Mouse (Mus musculus): ENCODE results near the gene Gstm5. TPM values are rescaled to one million over a fixed set of nuclear protein-coding genes. Genes with fewer than 3 reads are reported as not detected.

Gene Gstm5
- polyA plus RNA-seq, 1 experiment from 2014 or later = 124 TPM

DNA sequence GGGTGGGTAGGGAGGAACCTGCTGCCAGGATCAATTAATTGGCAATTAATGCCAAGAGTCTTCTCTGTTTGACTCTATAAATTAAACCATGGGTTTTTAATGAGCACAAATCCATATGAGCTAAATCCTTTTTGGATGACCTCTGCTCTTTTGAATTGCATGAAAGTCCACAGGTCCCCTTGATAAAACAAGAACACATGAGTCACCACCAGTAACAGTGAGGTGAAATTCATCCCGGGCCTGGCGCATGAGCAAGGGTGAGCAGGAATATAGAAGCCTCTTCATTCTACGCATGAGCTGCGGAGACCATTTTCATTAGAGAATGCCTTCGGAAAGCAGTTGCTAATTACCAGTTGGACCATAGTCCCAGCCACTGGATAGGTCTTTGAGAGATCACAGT, 24.7 kb downstream of the Gstm5 start:
- Histone ChIP-seq H3K27me3 (replicated peaks) (no peaks in the 10 kb centered on the region), H3K36me3 (no peaks in the 10 kb centered on the region), H3K27ac (no peak overlapping the region), H3K9me3 (replicated peaks) (no peaks in the 10 kb centered on the region), H3K9ac (no peak overlapping the region), H3K4me1 (no peaks in the 10 kb centered on the region), H3K4me3 (no peak overlapping the region), H3K4me2 (no peak overlapping the region)
- ATAC-seq = no peak
- 80% methylated on average over 5 of the region's 5 CpGs for WGBS (ENCODE audit: insufficient replicate concordance)

DNA sequence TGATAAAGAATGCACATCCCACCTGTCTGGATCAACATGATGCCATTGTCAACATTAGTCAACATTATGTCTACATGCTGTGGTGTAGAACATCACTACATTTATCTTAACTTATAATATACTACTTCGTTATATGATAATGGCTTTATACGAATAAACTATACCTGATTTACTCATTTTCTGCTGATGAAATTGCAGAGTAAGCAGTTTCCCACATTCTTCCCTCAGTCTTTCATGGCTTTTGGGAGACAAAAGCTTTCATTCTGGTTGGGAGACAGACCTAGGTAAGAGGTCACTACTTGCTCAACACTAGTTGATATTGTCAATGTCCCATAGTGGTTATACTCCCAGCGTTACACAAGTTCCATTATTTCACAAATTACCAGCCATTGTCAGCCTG, 29.7 kb downstream of the Gstm5 start:
- H3K27ac ChIP-seq = no peak overlapping the region
- H3K4me1 ChIP-seq = no peaks in the 10 kb centered on the region
- no peak overlapping the region for H3K4me2 ChIP-seq
- H3K27me3 ChIP-seq (replicated peaks) = no peaks in the 10 kb centered on the region
- no peak overlapping the region for H3K4me3 ChIP-seq
- ATAC-seq = no peak
- H3K9me3 ChIP-seq (replicated peaks) = no peaks in the 10 kb centered on the region
- no peaks in the 10 kb centered on the region for H3K36me3 ChIP-seq
- 84% methylated on average over 3 of the region's 3 CpGs for WGBS (ENCODE audit: insufficient replicate concordance)
- no peak overlapping the region for H3K9ac ChIP-seq

DNA sequence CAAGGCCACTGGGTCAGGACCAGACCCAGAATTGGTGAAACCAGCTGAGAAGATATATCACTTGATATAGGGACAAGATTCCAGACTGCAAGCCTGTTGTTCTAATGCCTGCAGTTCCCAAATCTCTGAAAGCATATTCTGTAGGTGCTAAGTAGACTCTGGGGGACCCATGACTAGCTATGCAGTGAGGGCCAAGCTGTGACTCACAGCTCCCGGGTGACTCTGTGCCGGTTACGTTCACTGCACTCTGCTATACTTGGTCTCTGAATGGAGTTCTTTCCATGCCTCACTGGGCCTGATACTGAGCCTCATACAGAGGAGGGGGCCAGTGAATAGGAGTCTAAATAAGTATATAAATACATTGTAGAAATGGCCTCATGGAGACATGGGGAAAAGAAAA, 32.2 kb downstream of the Gstm5 start:
- H3K27ac ChIP-seq = no peak overlapping the region
- no peak overlapping the region for H3K4me2 ChIP-seq
- no peak overlapping the region for H3K4me3 ChIP-seq
- 71% methylated on average over 3 of the region's 3 CpGs for WGBS (ENCODE audit: insufficient replicate concordance)
- H3K4me1 ChIP-seq = peaks cover 6% of the 10 kb centered on the region
- H3K27me3 ChIP-seq (replicated peaks) = no peaks in the 10 kb centered on the region
- H3K36me3 ChIP-seq = no peaks in the 10 kb centered on the region
- no peaks in the 10 kb centered on the region for H3K9me3 ChIP-seq (replicated peaks)
- no peak for ATAC-seq
- no peak overlapping the region for H3K9ac ChIP-seq

DNA sequence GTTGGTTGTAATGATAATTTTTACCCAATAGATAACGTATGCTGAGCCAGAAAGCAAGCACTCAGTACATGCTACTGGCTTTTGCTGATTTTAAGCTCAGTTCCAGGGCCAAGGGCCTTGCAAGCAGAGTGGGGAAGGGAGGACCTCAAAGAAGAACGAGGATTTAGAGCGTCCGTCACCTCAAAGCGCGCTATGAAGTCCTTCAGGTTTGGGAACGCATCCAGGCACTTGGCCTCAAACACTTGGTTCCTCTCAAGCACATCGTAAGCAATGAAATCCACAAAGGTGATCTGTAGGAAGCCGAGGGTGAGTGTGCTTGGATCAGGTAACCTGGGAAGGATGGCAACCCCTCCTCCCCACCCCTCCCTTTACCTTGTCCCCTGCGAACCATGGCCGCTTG, 33.1 kb downstream of the Gstm5 start:
- WGBS (ENCODE audit: insufficient replicate concordance) = 79% methylated on average over 11 of the region's 11 CpGs
- no peak overlapping the region for H3K4me2 ChIP-seq
- H3K4me1 ChIP-seq = peaks cover 6% of the 10 kb centered on the region
- no peak overlapping the region for H3K4me3 ChIP-seq
- H3K27me3 ChIP-seq (replicated peaks) = no peaks in the 10 kb centered on the region; the same call in 1 of the 2 replicates
- H3K9me3 ChIP-seq (replicated peaks) = no peaks in the 10 kb centered on the region
- no peaks in the 10 kb centered on the region for H3K36me3 ChIP-seq
- ATAC-seq = no peak
- H3K9ac ChIP-seq = no peak overlapping the region
- H3K27ac ChIP-seq = no peak overlapping the region

DNA sequence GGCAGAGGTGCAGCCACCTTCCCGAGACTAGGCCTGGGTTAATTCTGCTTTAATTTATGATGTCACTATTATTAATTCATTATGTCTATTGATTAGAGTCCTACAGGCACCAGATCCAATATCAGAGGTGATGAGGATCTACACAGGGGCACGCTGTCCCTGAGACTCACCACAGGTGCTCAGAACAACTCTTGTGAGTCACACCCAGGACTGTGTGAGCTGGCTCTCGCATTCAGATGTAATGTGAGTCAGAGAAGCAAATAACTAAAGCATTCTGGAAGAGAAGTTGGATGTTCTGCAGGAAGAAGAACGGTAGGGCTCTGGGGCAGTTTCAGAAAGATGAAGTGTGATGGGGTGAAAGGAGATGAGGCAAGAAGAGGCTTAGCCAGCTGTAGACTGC, 33.6 kb downstream of the Gstm5 start:
- no peak for ATAC-seq
- Histone ChIP-seq H3K4me3 (no peak overlapping the region), H3K27me3 (replicated peaks) (no peaks in the 10 kb centered on the region; the same call in 1 of the 2 replicates), H3K36me3 (no peaks in the 10 kb centered on the region), H3K4me2 (no peak overlapping the region), H3K27ac (no peak overlapping the region), H3K9ac (no peak overlapping the region), H3K9me3 (replicated peaks) (no peaks in the 10 kb centered on the region), H3K4me1 (peaks cover 6% of the 10 kb centered on the region)
- WGBS (ENCODE audit: insufficient replicate concordance) = 72% methylated on average over 4 of the region's 4 CpGs

DNA sequence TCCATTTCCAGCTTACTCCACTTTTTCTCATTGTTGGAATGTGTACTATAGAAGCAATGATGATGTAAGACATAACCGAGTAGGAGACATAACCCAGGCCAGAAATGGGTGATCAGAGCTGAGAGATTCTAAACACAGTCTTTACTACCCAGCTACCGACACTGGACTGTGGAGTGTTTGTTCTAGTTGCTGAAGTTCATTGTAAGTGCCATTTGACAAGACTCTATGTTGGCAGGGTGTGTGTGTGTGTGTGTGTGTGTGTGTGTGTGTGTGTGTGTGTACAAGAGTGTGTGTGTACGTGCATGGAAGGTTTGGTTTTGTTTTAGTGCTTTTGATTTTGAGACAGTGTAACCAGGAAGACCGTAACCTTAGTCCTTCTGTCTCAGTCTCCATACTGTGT, 34.1 kb downstream of the Gstm5 start:
- Histone ChIP-seq H3K9ac (no peak overlapping the region), H3K27me3 (replicated peaks) (no peaks in the 10 kb centered on the region; the same call in 1 of the 2 replicates), H3K36me3 (no peaks in the 10 kb centered on the region), H3K4me3 (no peak overlapping the region), H3K4me1 (peaks cover 6% of the 10 kb centered on the region), H3K9me3 (replicated peaks) (no peaks in the 10 kb centered on the region), H3K4me2 (no peak overlapping the region), H3K27ac (no peak overlapping the region)
- 65% methylated on average over 4 of the region's 4 CpGs for WGBS (ENCODE audit: insufficient replicate concordance)
- ATAC-seq = no peak

DNA sequence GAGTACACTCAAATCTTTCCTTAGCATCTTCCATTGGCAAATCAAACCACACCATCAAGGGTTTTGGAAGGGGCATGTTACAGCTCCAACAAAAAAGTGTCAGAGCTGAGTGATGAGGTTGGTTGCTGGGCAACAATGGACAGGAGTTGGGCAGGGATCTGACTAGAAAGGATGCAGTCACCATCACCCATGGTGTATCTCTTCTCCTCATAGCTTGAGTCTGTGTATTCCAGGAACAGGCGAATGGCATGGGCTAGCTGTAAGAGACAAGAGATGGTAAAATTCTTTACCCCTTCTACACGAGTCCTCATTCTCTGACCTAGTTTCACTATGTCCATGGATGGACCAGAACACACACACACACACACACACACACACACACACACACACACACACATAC, 35.5 kb downstream of the Gstm5 start:
- Histone ChIP-seq H3K4me2 (peak overlapping the region; percentile 62), H3K27ac (no peak overlapping the region), H3K36me3 (no peaks in the 10 kb centered on the region), H3K4me3 (peak overlapping the region; percentile 36), H3K27me3 (replicated peaks) (no peaks in the 10 kb centered on the region; the same call in 1 of the 2 replicates), H3K4me1 (peaks cover 6% of the 10 kb centered on the region), H3K9me3 (replicated peaks) (no peaks in the 10 kb centered on the region), H3K9ac (peak overlapping the region; percentile 17; the same call in 1 of the 2 replicates)
- 0 out of 2 replicates have a peak, but pooled peaks have one; percentile 2 for ATAC-seq
- 60% methylated on average over 2 of the region's 2 CpGs for WGBS (ENCODE audit: insufficient replicate concordance)

DNA sequence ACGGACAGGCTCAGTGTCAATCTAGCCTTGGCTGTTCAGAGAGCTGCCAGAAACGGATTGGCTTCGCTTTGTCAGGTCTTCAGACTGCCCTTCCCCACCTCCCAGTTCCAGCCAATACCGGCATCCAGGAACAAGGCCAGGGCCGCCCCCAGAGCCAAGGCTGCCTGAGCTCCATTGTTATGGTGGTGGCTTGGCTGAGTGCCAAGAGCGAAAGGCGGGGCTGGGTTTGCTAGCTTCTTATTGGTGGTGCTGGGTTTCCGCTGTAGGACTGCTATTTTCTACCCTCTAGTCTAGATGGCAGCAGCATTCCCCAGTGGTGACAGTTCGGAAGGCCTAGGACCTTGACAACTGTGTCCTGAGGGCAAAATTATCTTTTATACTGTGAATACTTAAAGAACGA, 36.0 kb downstream of the Gstm5 start, which contains the start of gene Gstm7:
TSS of gene Gstm7 (minus strand) at position 148 of the 400 bp plus-strand sequence.
- Histone ChIP-seq H3K4me2 (peak within 1 kb of the TSS; percentile 62), H3K4me1 (peaks cover 6% of the 10 kb centered on the region), H3K36me3 (no peaks in the 10 kb centered on the region), H3K27me3 (replicated peaks) (no peaks in the 10 kb centered on the region; the same call in 1 of the 2 replicates), H3K4me3 (peak within 1 kb of the TSS; percentile 36), H3K27ac (no peak within 1 kb of the TSS), H3K9me3 (replicated peaks) (no peaks in the 10 kb centered on the region), H3K9ac (peak within 1 kb of the TSS; percentile 17; the same call in 1 of the 2 replicates)
- peak; percentile 84 for ATAC-seq
- WGBS (ENCODE audit: insufficient replicate concordance) = 12% methylated on average over 10 of the region's 10 CpGs

DNA sequence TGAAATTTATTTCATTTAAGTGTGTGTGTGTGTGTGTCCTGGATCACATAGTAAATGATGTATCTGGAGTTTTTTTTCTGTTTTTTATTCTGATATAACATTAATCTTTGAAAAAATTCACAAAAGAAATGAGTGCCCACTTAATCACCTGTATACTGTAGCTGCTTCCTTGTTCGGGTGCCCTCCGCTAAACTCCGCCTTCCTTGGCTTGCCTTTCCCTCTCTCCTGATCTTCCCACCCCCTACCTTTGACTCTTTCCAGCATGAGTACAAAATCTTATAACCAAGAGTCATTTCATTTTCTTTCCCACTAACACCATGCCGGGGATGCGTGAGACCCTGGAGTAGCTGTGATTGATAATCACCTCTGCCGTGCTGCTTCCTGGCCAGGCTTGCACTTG, 36.5 kb downstream of the Gstm5 start:
- Histone ChIP-seq H3K27ac (no peak overlapping the region), H3K4me2 (no peak overlapping the region), H3K9me3 (replicated peaks) (no peaks in the 10 kb centered on the region), H3K4me1 (peaks cover 6% of the 10 kb centered on the region), H3K4me3 (no peak overlapping the region), H3K9ac (no peak overlapping the region), H3K36me3 (no peaks in the 10 kb centered on the region), H3K27me3 (replicated peaks) (no peaks in the 10 kb centered on the region; the same call in 1 of the 2 replicates)
- ATAC-seq = no peak
- 75% methylated on average over 6 of the region's 6 CpGs for whole genome bisulfite sequencing (ENCODE audit: insufficient replicate concordance)

DNA sequence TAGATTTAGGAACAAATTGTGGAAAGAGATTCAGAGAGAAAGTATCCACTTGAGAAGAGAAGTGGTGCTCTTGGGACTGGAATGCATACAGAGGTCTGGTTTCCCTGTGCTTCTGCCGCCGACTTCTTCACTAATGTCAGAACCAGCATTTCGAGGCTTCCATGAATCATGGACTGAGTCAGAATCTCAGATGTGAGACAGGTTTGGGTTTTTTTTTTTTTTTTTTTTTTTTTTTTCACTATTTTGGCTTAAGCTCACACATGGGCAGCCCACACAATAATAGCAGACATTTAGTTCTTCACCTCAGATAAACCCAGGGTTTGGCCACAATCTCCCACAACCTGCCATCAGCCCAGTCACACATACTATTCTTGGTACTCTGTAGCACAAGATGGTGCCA, 39.6 kb downstream of the Gstm5 start:
- Histone ChIP-seq H3K27ac (no peak overlapping the region), H3K4me2 (no peak overlapping the region), H3K36me3 (no peaks in the 10 kb centered on the region), H3K9ac (no peak overlapping the region), H3K4me1 (peaks cover 13% of the 10 kb centered on the region), H3K27me3 (replicated peaks) (no peaks in the 10 kb centered on the region; the same call in 1 of the 2 replicates), H3K4me3 (no peak overlapping the region), H3K9me3 (replicated peaks) (no peaks in the 10 kb centered on the region)
- ATAC-seq = no peak
- WGBS (ENCODE audit: insufficient replicate concordance) = 71% methylated on average over 3 of the region's 3 CpGs

DNA sequence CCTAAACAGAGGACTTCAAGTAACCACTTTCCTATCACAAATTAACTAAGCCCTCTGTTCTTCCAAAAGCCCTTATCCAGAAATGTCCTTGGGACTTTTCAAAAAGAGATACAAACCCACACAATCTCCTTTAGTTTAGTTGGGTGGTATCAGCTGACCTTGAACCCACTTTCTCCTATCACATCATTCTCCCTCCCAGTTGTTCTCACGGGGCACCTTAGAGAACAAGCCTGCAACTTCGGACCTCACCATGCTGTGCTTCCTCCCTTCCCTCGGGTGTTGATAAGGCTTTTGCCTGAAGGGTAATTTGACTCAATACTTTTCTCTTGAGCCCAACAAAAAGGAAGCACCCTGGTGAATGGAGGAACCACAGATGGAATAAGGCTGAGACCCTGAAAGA, 40.3 kb downstream of the Gstm5 start:
- ATAC-seq = no peak
- Histone ChIP-seq H3K9ac (no peak overlapping the region), H3K4me3 (no peak overlapping the region), H3K27ac (no peak overlapping the region), H3K4me1 (peaks cover 13% of the 10 kb centered on the region), H3K4me2 (no peak overlapping the region), H3K27me3 (replicated peaks) (no peaks in the 10 kb centered on the region; the same call in 1 of the 2 replicates), H3K9me3 (replicated peaks) (no peaks in the 10 kb centered on the region), H3K36me3 (no peaks in the 10 kb centered on the region)
- 17% methylated on average over 3 of the region's 3 CpGs for WGBS (ENCODE audit: insufficient replicate concordance)

DNA sequence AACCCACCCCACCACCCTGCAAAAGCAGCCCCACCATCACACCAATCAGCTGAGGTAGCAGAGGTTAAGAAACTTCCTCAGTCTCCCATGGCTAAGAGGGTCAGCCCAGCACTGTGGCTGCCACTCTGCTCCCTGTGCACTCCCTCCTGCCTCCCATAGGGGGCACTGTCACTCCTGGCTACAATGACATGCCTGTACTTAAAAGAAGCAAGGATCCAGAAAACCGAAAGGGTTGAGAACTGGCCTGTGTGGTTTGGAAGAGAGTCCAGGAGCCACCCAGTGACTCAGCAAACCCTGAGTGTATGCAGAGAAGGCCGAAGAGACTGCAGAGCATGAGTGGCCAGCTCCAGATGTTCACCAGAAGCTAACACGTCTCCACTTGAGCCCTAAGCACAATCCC, 43.8 kb downstream of the Gstm5 start:
- no peak overlapping the region for H3K9ac ChIP-seq

DNA sequence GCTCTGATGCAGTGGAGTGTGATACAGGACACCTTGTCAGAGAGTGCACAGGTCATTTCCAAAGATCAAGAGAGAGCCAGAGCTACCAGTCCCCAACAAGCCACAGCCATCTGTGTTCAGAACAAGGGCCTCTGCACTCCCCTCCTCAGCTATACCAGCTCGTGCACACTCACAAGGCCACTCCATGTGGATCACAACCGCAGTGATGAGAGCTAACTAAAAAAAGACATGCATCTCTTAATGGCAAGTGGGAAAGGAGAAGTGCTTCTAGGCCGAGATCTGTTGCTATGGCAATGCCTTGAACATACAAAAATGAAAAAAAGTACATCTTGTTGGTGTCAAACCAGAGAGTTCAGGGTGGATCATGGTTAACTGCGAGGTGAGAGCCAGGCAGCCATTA, 44.2 kb downstream of the Gstm5 start:
- no peaks in the 10 kb centered on the region for H3K36me3 ChIP-seq
- WGBS (ENCODE audit: insufficient replicate concordance) = 51% methylated on average over 4 of the region's 4 CpGs

More for the DNA sequence above, 43.8 kb downstream of the Gstm5 start:
- Histone ChIP-seq H3K9me3 (replicated peaks) (no peaks in the 10 kb centered on the region), H3K27me3 (replicated peaks) (no peaks in the 10 kb centered on the region), H3K4me2 (no peak overlapping the region), H3K36me3 (no peaks in the 10 kb centered on the region), H3K27ac (no peak overlapping the region), H3K4me1 (peaks cover 7% of the 10 kb centered on the region; the same call in 1 of the 2 replicates), H3K4me3 (no peak overlapping the region)
- ATAC-seq = 0 out of 2 replicates have a peak, but pooled peaks have one; percentile 24
- 24% methylated on average over 3 of the region's 3 CpGs for WGBS (ENCODE audit: insufficient replicate concordance)

More for the DNA sequence above, 44.2 kb downstream of the Gstm5 start:
- H3K4me1 ChIP-seq = peaks cover 7% of the 10 kb centered on the region; the same call in 1 of the 2 replicates
- H3K27me3 ChIP-seq (replicated peaks) = no peaks in the 10 kb centered on the region
- no peak overlapping the region for H3K9ac ChIP-seq
- H3K27ac ChIP-seq = no peak overlapping the region
- no peak overlapping the region for H3K4me2 ChIP-seq
- H3K4me3 ChIP-seq = no peak overlapping the region
- no peaks in the 10 kb centered on the region for H3K9me3 ChIP-seq (replicated peaks)
- ATAC-seq = no peak
